Mouse (Mus musculus): ENCODE data around the gene Parn. TPM values are rescaled to one million over a fixed set of nuclear protein-coding genes. Genes with fewer than 3 reads are reported as not detected.

Gene Parn
- total RNA-seq, 2 experiments from 2014 or later, result 47.8 to 52.0 TPM

DNA sequence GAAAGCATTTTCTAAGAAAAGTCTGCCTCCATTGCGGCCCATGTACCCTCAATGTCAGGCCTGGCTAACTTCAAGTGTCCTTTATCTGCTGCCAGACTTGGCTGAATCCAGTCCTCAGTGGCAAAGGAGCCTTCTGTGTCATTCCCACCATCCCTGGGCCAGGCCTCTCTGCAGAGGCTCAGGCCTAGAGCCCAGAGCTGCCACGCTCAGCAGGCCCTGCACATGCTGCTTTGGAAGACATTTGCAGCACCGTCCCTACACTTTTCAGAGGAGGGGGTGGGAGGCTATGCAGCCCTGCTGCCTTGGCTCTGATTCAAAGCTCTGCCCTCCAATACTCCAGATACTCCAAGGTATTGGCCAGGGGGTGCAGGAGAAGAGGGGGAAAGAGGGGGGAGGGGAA, 176.2 kb downstream of the Parn start:
- DNase-seq (ENCODE audit: low spot score in 2 of 2), result no peak

Other genes with a start within 250 kb of the Parn start
- gene Bfar, start 3.7 kb upstream of the Parn start, total RNA-seq (2021), result 10 to 100 TPM; 52.3 to 55.6 TPM
- gene 3110001I22Rik, start 3.8 kb upstream of the Parn start, total RNA-seq (2021), result 1 to 10 TPM; 6.4 to 8.5 TPM
- gene Pla2g10, start 62.8 kb upstream of the Parn start, total RNA-seq (2021), result not detected
- gene Rrn3, start 112.5 kb upstream of the Parn start, total RNA-seq (2021), result 10 to 100 TPM; 46.6 to 49.3 TPM
- 10 to 100 TPM; 67.7 to 68.2 TPM for gene Ntan1, start 150.7 kb upstream of the Parn start, total RNA-seq (2021)
- 10 to 100 TPM; 85.6 to 92.1 TPM for gene Pdxdc1, start 235.0 kb upstream of the Parn start, total RNA-seq (2021)
- 10 to 100 TPM; 11.6 to 13.8 TPM for gene Mpv17l, start 235.0 kb upstream of the Parn start, total RNA-seq (2021)

Data from adrenal gland, postnatal 4 days (tissue).